Mouse (Mus musculus) effector memory CD4-positive, alpha-beta T cell, adult 5 months (primary cell): ENCODE results near the gene Gm10985. TPM values are rescaled to one million over a fixed set of nuclear protein-coding genes. Genes with fewer than 3 reads are reported as not detected.

ENCODE experiments used
- polyA plus RNA-seq: library from polyadenylated mRNA; unstranded; fragments of 100-300 nt; shearing (Covaris generic); gene quantifications from one replicate; pipeline ENCODE4 v1.2.1, GENCODE M21; 2017

Gm10985 gene
- not detected for polyA plus RNA-seq

DNA sequence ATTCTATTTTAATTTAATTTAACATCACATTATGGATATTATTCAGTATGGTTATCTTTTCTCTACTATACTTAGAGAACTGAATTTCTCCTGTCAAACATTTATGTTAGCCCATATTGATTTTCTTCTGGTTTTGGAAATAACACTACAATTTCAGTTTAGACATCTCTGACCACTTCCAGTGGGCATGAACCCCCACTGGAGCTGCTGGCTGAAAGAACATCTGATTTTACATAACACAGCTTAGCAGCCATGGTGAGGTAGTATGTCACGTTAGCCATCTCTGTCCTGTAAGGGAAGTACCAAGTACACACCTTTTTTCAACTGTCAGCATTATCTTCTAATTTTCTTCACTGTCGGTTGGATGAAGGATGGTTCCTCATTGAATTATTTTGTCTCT lies at the start of gene Gm10985:
Gene Gm10985, plus strand, starts transcription at position 301 of the 400 bp plus-strand sequence.

DNA sequence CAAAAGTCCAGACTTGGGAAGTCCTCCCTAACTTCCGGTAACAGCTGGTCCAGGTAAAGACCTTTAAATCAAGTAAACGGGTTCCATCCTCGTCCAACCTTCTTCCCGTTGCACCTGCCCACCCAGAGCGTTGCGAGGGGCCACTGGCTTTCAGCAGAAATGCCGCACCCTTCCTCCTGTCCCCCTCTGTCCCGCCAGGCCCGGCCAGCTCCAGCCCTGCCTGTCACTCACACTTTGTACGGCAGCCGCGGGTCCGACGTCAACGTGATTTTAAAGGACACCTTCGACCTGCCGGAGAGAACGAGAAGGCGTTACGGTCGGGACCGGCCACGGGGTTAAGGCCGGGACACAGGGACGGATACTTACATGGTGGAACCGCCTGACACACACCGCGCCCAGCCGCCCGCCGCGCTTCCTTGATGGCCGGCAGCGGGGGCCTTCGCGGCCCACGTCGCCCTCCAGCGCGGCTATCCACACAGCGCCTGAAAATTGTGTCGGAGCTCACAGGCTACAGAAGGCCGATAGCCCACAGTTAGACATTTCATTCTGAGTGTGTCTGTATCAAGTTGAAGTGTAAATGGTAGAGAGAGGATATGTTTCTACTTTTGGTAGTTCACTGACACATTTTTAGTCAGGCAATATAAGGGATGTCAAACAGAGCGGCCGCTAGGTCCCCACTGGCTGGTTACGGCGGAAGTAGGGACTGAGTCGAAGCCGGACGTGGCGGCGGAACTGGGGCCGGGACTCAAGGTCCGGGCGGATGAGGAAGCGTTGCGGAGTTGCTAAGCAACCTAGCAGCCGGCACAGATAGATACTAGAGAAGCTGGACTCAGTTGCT lies 18.7 kb downstream of the Gm10985 start, which contains the start of gene Ufm1:
Gene Ufm1, minus strand, starts transcription at position 448 of the 838 bp plus-strand sequence.

Other genes with a start within 250 kb of the Gm10985 start
- gene Frem2, start 187.7 kb upstream of the Gm10985 start, polyA plus RNA-seq = 0.04 TPM
- 49.3 TPM for gene Ufm1, start 18.7 kb downstream of the Gm10985 start, polyA plus RNA-seq